Mouse (Mus musculus): ENCODE results near the gene Nrip1. TPM values are rescaled to one million over a fixed set of nuclear protein-coding genes. Genes with fewer than 3 reads are reported as not detected.
A peak's percentile ranks its signal among the peaks of the same experiment; 100 is the strongest.

Gene Nrip1
- polyA plus RNA-seq, 1 experiment, result 15.3 TPM

- no peak overlapping the region for H3K9ac ChIP-seq (ENCODE audit: low read depth, poor library complexity, severe bottlenecking)
- no peaks in the 10 kb centered on the region for H3K36me3 ChIP-seq (ENCODE audit: control insufficient read depth, insufficient read depth, low read length, poor library complexity, severe bottlenecking)
- H3K4me1 ChIP-seq (ENCODE audit: control insufficient read depth, insufficient read depth, low read length), result peaks cover 14% of the 10 kb centered on the region
- no peaks in the 10 kb centered on the region for H3K9me3 ChIP-seq (replicated peaks; ENCODE audit: control insufficient read depth, insufficient read depth, low read length, poor library complexity, severe bottlenecking)
- no peak overlapping the region for H3K4me3 ChIP-seq (ENCODE audit: low read depth, low read length)
- peak overlapping the region; percentile 54 for H3K27ac ChIP-seq (ENCODE audit: insufficient read depth, low read length)
- no peaks in the 10 kb centered on the region for H3K27me3 ChIP-seq (ENCODE audit: control insufficient read depth, insufficient read depth, low read length, poor library complexity, severe bottlenecking)
- no peak for TF ChIP-seq CTCF (IDR thresholded peaks at IDR 0.05; ENCODE audit: low read depth, low read length)
- no peak for TF ChIP-seq POLR2A (IDR thresholded peaks at IDR 0.05; ENCODE audit: insufficient read depth, low read length)
Observed at GRCm38 (mm10) chr16:76320118-76320473, 53.5 kb downstream of the Nrip1 start.

DNA sequence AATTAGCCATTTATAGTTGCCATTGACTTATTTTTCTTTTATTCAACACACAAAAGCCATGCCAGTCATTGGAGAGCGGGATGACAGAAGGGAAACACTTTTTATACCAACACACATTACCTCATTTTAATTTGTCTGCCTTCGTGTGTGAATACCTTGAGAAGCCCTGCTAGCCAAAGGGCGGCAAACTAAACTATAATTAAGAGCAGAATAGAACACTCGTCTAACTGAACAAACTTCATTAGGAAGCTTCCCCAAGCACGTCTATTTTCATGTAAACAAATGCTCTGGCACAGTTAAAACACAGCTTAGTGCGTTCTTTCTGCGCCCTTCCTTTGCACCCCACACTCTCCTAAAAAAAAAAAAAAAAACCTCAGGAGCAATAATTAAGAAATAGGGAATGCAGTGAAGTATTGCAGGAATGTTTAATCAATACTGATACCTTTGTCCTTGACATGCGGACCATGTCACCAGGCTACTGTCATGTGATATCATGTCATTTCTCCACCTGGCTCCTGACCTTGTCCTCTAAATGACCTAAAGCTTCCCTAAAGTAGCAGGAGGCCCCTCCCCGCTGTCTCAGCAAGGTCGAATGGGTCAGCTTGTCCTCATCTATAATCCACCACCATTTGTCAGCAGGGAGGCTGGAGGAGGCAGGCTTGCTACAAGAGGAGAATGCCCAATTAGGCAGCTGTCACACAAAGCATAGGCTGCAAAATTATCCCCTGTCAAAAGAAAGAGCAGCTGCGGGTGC, 54.1 kb downstream of the Nrip1 start:
- H3K4me3 ChIP-seq (ENCODE audit: low read depth, low read length), result no peak overlapping the region
- no peaks in the 10 kb centered on the region for H3K9me3 ChIP-seq (replicated peaks; ENCODE audit: control insufficient read depth, insufficient read depth, low read length, poor library complexity, severe bottlenecking)
- H3K9ac ChIP-seq (ENCODE audit: low read depth, poor library complexity, severe bottlenecking), result no peak overlapping the region
- H3K27ac ChIP-seq (ENCODE audit: insufficient read depth, low read length), result peak overlapping the region; percentile 54; the same call in 1 of the 2 replicates
- peaks cover 14% of the 10 kb centered on the region for H3K4me1 ChIP-seq (ENCODE audit: control insufficient read depth, insufficient read depth, low read length)
- H3K27me3 ChIP-seq (ENCODE audit: control insufficient read depth, insufficient read depth, low read length, poor library complexity, severe bottlenecking), result no peaks in the 10 kb centered on the region
- TF ChIP-seq EP300 (IDR thresholded peaks at IDR 0.05; ENCODE audit: insufficient read depth, low read depth, low read length), result peak; percentile 96
- no peak for TF ChIP-seq CTCF (IDR thresholded peaks at IDR 0.05; ENCODE audit: low read depth, low read length)
- no peaks in the 10 kb centered on the region for H3K36me3 ChIP-seq (ENCODE audit: control insufficient read depth, insufficient read depth, low read length, poor library complexity, severe bottlenecking)

GRCm38 (mm10) chr16:76318331-76318922, 55.2 kb downstream of the Nrip1 start:
- Histone ChIP-seq H3K9ac (ENCODE audit: low read depth, poor library complexity, severe bottlenecking) (no peak overlapping the region), H3K4me1 (ENCODE audit: control insufficient read depth, insufficient read depth, low read length) (peaks cover 12% of the 10 kb centered on the region), H3K36me3 (ENCODE audit: control insufficient read depth, insufficient read depth, low read length, poor library complexity, severe bottlenecking) (no peaks in the 10 kb centered on the region), H3K4me3 (ENCODE audit: low read depth, low read length) (no peak overlapping the region), H3K27me3 (ENCODE audit: control insufficient read depth, insufficient read depth, low read length, poor library complexity, severe bottlenecking) (no peaks in the 10 kb centered on the region), H3K27ac (ENCODE audit: insufficient read depth, low read length) (no peak overlapping the region), H3K9me3 (replicated peaks; ENCODE audit: control insufficient read depth, insufficient read depth, low read length, poor library complexity, severe bottlenecking) (no peaks in the 10 kb centered on the region)
- TF ChIP-seq POLR2A (IDR thresholded peaks at IDR 0.05; ENCODE audit: insufficient read depth, low read length), result no peak
- TF ChIP-seq EP300 (IDR thresholded peaks at IDR 0.05; ENCODE audit: insufficient read depth, low read depth, low read length), result no peak
- TF ChIP-seq CTCF (IDR thresholded peaks at IDR 0.05; ENCODE audit: low read depth, low read length), result no peak

DNA sequence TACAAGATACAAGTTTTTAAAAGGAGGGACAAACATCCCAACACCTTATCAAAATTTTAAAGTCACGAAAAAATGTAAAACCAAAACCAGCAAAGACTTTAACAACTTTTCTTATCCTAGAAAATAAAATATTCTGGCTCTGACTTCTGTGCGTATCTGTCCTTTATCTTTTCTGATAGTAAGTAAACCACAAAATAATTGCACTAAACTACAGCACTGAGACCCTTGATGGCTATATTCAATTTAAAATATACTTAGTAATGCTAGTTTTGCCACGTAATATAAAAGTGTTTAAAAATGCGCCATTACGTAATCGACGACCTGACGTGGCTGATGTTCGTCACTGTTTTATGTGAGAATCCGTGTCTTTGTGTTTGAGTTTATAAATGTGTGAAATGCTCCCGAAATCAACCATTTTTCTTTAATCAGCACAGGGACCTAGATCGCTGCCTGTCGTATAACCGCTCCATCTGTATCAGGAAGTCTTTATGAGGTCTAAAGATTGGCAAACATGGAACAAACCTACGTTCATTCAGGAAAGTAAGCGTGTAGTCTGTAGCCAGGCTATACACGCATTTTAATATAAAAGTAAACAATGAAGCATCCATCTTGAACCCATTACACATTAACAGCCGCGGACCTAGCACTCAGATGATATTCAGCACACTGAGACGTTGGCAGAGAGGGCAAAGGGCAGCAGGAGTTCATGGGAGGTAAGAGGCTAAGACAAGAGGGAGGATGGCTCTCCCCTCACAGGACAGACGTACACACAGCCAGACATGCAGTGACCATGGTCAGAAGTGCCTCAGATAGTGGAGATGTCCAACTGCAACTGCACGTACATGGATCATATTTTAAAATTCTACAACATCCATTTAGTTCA, 56.4 kb downstream of the Nrip1 start:
- H3K36me3 ChIP-seq (ENCODE audit: control insufficient read depth, insufficient read depth, low read length, poor library complexity, severe bottlenecking), result no peaks in the 10 kb centered on the region
- no peaks in the 10 kb centered on the region for H3K9me3 ChIP-seq (replicated peaks; ENCODE audit: control insufficient read depth, insufficient read depth, low read length, poor library complexity, severe bottlenecking)
- H3K9ac ChIP-seq (ENCODE audit: low read depth, poor library complexity, severe bottlenecking), result no peak overlapping the region
- H3K4me3 ChIP-seq (ENCODE audit: low read depth, low read length), result no peak overlapping the region
- H3K4me1 ChIP-seq (ENCODE audit: control insufficient read depth, insufficient read depth, low read length), result peaks cover 9% of the 10 kb centered on the region
- H3K27ac ChIP-seq (ENCODE audit: insufficient read depth, low read length), result no peak overlapping the region
- TF ChIP-seq POLR2A (IDR thresholded peaks at IDR 0.05; ENCODE audit: insufficient read depth, low read length) (no peak), EP300 (IDR thresholded peaks at IDR 0.05; ENCODE audit: insufficient read depth, low read depth, low read length) (no peak), CTCF (IDR thresholded peaks at IDR 0.05; ENCODE audit: low read depth, low read length) (no peak)
- H3K27me3 ChIP-seq (ENCODE audit: control insufficient read depth, insufficient read depth, low read length, poor library complexity, severe bottlenecking), result no peaks in the 10 kb centered on the region

- Histone ChIP-seq H3K27me3 (ENCODE audit: control insufficient read depth, insufficient read depth, low read length, poor library complexity, severe bottlenecking) (no peaks in the 10 kb centered on the region), H3K9ac (ENCODE audit: low read depth, poor library complexity, severe bottlenecking) (no peak overlapping the region), H3K27ac (ENCODE audit: insufficient read depth, low read length) (no peak overlapping the region), H3K4me3 (ENCODE audit: low read depth, low read length) (no peak overlapping the region), H3K9me3 (replicated peaks; ENCODE audit: control insufficient read depth, insufficient read depth, low read length, poor library complexity, severe bottlenecking) (no peaks in the 10 kb centered on the region), H3K36me3 (ENCODE audit: control insufficient read depth, insufficient read depth, low read length, poor library complexity, severe bottlenecking) (no peaks in the 10 kb centered on the region), H3K4me1 (ENCODE audit: control insufficient read depth, insufficient read depth, low read length) (peaks cover 8% of the 10 kb centered on the region)
- no peak for TF ChIP-seq CTCF (IDR thresholded peaks at IDR 0.05; ENCODE audit: low read depth, low read length)
- no peak for TF ChIP-seq POLR2A (IDR thresholded peaks at IDR 0.05; ENCODE audit: insufficient read depth, low read length)
- no peak for TF ChIP-seq EP300 (IDR thresholded peaks at IDR 0.05; ENCODE audit: insufficient read depth, low read depth, low read length)
Observed at GRCm38 (mm10) chr16:76315642-76316041, 58.0 kb downstream of the Nrip1 start.
